Mouse (Mus musculus) heart, embryonic 15.5 days (tissue): ENCODE data around the gene Stat6. TPM values are rescaled to one million over a fixed set of nuclear protein-coding genes. Genes with fewer than 3 reads are reported as not detected.

ENCODE experiments used
- ATAC-seq: fragments of 200-750 bp; cut with Nextera tagmentation; replicated peaks from 2 replicates; pipeline ENCODE4 v1.8.0; 2017; ENCODE audit warnings: low read depth, moderate TSS enrichment; ENCODE audit not compliant: insufficient number of reproducible peaks, insufficient read depth, low FRiP score
- H3K27ac ChIP-seq: fragments of 300-500 bp; sonication (generic); 2 replicates; pipeline ENCODE4 v1.5.1; 2015; ENCODE audit warnings: mild to moderate bottlenecking, inconsistent platforms
- H3K27me3 ChIP-seq: fragments of 300-500 bp; sonication (generic); 2 replicates; pipeline ENCODE4 v1.6.1; 2015; ENCODE audit warnings: inconsistent platforms
- H3K36me3 ChIP-seq: fragments of 300-500 bp; sonication (generic); 2 replicates; pipeline ENCODE4 v1.6.1; 2015; ENCODE audit warnings: mild to moderate bottlenecking, inconsistent platforms
- H3K4me1 ChIP-seq: fragments of 300-500 bp; sonication (generic); replicated peaks from 2 replicates; pipeline ENCODE4 v1.6.1; 2015; ENCODE audit warnings: inconsistent platforms
- H3K4me2 ChIP-seq: fragments of 300-500 bp; sonication (generic); 2 replicates; pipeline ENCODE4 v1.6.1; 2015; ENCODE audit warnings: inconsistent platforms, mild to moderate bottlenecking, moderate library complexity
- H3K4me3 ChIP-seq: fragments of 300-500 bp; sonication (generic); 2 replicates; pipeline ENCODE4 v1.5.1; 2015; ENCODE audit warnings: mild to moderate bottlenecking, inconsistent platforms
- H3K9ac ChIP-seq: fragments of 300-500 bp; sonication (generic); 2 replicates; pipeline ENCODE4 v1.6.1; 2015; ENCODE audit warnings: mild to moderate bottlenecking, inconsistent platforms
- H3K9me3 ChIP-seq: fragments of 300-500 bp; sonication (generic); replicated peaks from 2 replicates; pipeline ENCODE4 v1.6.1; 2016; ENCODE audit warnings: inconsistent platforms
- WGBS: fragments of 180-500 bp; shearing (Covaris S2); methylation state at CpG from one replicate; pipeline ENCODE4 v1.1.7; 2015; ENCODE audit warnings: mixed read lengths; 5-methylcytosine and 5-hydroxymethylcytosine counted together
- polyA plus RNA-seq: library from polyadenylated mRNA; unstranded; fragments of >200 nt; fragmentation: Nextera tagmentation; extraction: Ambion mirVana; gene quantifications from 2 replicates; pipeline ENCODE4 v1.2.1, GENCODE M21; 2015

Stat6 gene
- polyA plus RNA-seq, 1 experiment from 2014 or later: 26.2 TPM

GRCm38 (mm10) chr10:127675859-127676398 lies 33.1 kb downstream of the Stat6 start:
- H3K9me3 ChIP-seq: no peaks in the 10 kb centered on the region
- peak overlapping the region; percentile 74 for H3K27ac ChIP-seq
- no peak for ATAC-seq
- WGBS: 45% methylated on average over 5 of the region's 5 CpGs
- H3K4me2 ChIP-seq: peak overlapping the region; percentile 87
- no peaks in the 10 kb centered on the region for H3K36me3 ChIP-seq
- H3K27me3 ChIP-seq: no peaks in the 10 kb centered on the region
- H3K9ac ChIP-seq: no peak overlapping the region
- peaks cover 20% of the 10 kb centered on the region for H3K4me1 ChIP-seq
- H3K4me3 ChIP-seq: peak overlapping the region; percentile 70

- ATAC-seq: peak; percentile 95
- Histone ChIP-seq H3K4me3 (peak overlapping the region; percentile 70), H3K9ac (peak overlapping the region; percentile 63), H3K27me3 (no peaks in the 10 kb centered on the region), H3K4me1 (peaks cover 20% of the 10 kb centered on the region), H3K9me3 (no peaks in the 10 kb centered on the region), H3K36me3 (no peaks in the 10 kb centered on the region), H3K4me2 (peak overlapping the region; percentile 87), H3K27ac (peak overlapping the region; percentile 74)
- WGBS: under 1% methylated on average over 71 of the region's 71 CpGs
Measured at GRCm38 (mm10) chr10:127676691-127677548, 34.1 kb downstream of the Stat6 start.

GRCm38 (mm10) chr10:127677591-127678336 lies 35.0 kb downstream of the Stat6 start:
- WGBS: 4% methylated on average over 14 of the region's 14 CpGs
- H3K4me3 ChIP-seq: peak overlapping the region; percentile 70
- H3K4me1 ChIP-seq: peaks cover 20% of the 10 kb centered on the region
- peak overlapping the region; percentile 62; the same call in 1 of the 2 replicates for H3K27ac ChIP-seq
- peak overlapping the region; percentile 63 for H3K9ac ChIP-seq
- no peaks in the 10 kb centered on the region for H3K36me3 ChIP-seq
- H3K27me3 ChIP-seq: no peaks in the 10 kb centered on the region
- H3K4me2 ChIP-seq: peak overlapping the region; percentile 87
- no peak for ATAC-seq
- no peaks in the 10 kb centered on the region for H3K9me3 ChIP-seq

- no peaks in the 10 kb centered on the region for H3K9me3 ChIP-seq
- no peaks in the 10 kb centered on the region for H3K27me3 ChIP-seq
- H3K4me2 ChIP-seq: no peak overlapping the region
- H3K36me3 ChIP-seq: no peaks in the 10 kb centered on the region
- H3K4me3 ChIP-seq: no peak overlapping the region
- WGBS: 84% methylated on average over 1 of the region's 1 CpGs
- H3K27ac ChIP-seq: no peak overlapping the region
- no peak overlapping the region for H3K9ac ChIP-seq
- no peak for ATAC-seq
- H3K4me1 ChIP-seq: peaks cover 20% of the 10 kb centered on the region
Measured at GRCm38 (mm10) chr10:127679208-127679607, 36.4 kb downstream of the Stat6 start.

- 81% methylated on average over 3 of the region's 3 CpGs for WGBS
- no peak overlapping the region for H3K9ac ChIP-seq
- ATAC-seq: no peak
- H3K36me3 ChIP-seq: no peaks in the 10 kb centered on the region
- H3K4me2 ChIP-seq: no peak overlapping the region
- no peaks in the 10 kb centered on the region for H3K27me3 ChIP-seq
- H3K27ac ChIP-seq: no peak overlapping the region
- H3K4me1 ChIP-seq: peaks cover 20% of the 10 kb centered on the region
- H3K9me3 ChIP-seq: no peaks in the 10 kb centered on the region
- H3K4me3 ChIP-seq: no peak overlapping the region
Measured at GRCm38 (mm10) chr10:127679881-127680280, 37.1 kb downstream of the Stat6 start.

DNA sequence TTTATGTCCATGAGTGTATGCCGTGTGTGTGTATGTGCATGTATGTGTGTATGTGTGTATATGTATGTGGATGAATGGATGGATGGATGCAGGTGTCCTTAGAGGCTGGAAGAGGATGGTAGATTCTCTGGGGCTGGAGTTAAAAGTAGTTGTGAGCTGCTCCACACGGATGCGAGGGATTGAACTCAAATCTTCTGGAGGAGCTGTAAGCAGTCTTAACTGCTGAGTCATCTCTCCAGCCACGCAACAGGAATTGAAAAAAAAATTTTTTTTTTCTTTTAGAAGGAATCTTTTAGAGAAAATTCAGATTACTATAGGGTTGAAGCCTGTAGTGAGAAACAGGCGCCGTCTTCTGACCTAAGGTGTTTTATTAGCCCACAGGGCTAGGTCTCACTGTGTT lies 40.1 kb downstream of the Stat6 start:
- Histone ChIP-seq H3K9me3 (no peaks in the 10 kb centered on the region), H3K4me1 (peaks cover 12% of the 10 kb centered on the region), H3K27ac (no peak overlapping the region), H3K9ac (no peak overlapping the region), H3K36me3 (no peaks in the 10 kb centered on the region), H3K4me2 (no peak overlapping the region), H3K27me3 (no peaks in the 10 kb centered on the region), H3K4me3 (no peak overlapping the region)
- no peak for ATAC-seq
- WGBS: 79% methylated on average over 6 of the region's 6 CpGs

DNA sequence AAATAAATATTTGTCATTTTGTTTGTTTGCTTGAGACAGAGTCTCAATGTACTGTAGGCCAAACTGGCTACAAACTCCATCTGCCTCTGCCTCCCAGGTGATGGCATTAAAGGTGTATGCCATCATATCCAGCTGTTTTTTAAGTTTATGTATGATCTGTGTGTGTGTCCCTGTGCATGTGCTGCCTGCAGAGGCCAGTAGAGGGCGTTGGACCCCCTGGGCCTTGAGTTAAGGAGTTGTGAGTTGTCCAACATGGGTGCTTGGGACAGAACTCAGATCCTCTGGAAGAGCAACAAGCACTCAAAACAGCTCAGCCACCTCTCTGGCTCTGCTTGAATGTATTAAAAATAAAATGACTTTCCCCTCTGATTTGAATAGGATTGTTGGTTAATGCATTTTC lies 48.3 kb downstream of the Stat6 start:
- Histone ChIP-seq H3K36me3 (peaks cover 29% of the 10 kb centered on the region; the same call in 1 of the 2 replicates), H3K4me3 (no peak overlapping the region), H3K4me1 (0 out of 2 replicates have a peak, but pooled peaks cover 3% of the 10 kb centered on the region), H3K9me3 (no peaks in the 10 kb centered on the region), H3K9ac (no peak overlapping the region), H3K27me3 (no peaks in the 10 kb centered on the region), H3K27ac (no peak overlapping the region), H3K4me2 (no peak overlapping the region)
- WGBS: 19% methylated on average over 1 of the region's 1 CpGs
- no peak for ATAC-seq

DNA sequence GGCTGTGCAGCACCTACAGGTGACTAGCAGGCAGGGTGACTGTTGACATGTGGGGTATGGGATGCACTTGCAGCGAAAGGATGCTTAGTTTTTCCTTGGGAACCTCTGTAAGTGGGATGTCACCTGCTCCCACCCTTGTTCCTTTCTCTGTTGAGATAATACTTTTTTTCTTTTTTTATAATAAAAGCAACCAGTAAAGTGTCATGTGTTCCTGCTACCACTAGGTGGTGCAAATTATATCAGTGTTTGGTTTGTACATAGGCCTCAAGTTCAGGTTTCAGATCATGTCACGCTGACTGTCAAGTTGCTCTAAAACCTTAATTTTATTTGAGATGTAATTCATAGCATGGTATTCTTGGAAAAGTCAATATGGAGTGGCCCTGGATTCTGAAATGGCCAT lies 51.9 kb downstream of the Stat6 start:
- Histone ChIP-seq H3K27me3 (no peaks in the 10 kb centered on the region), H3K9me3 (no peaks in the 10 kb centered on the region), H3K4me2 (no peak overlapping the region), H3K27ac (no peak overlapping the region), H3K36me3 (peaks cover 23% of the 10 kb centered on the region; the same call in 1 of the 2 replicates), H3K4me3 (no peak overlapping the region), H3K9ac (no peak overlapping the region), H3K4me1 (no peaks in the 10 kb centered on the region)
- no peak for ATAC-seq
- 42% methylated on average over 2 of the region's 2 CpGs for WGBS

DNA sequence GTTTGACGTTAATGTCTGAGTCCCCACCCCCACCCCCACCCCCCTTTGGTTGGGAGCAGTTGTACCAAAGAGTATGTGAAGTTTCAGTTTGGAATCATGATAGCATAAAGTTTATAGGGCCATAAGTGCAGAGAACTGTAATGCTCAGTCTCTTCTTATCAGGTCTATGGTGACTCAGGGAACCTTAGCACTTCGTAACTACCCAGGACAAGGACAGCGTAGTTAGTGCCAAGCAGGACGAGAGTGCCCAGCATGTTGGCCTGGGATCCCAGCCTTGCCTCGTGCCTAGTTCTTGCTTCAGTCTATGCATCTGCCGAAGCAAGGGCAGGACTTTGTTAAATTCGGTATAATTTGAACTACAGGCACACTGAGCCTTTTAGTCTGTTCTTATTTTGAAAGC lies 53.0 kb downstream of the Stat6 start:
- no peak overlapping the region for H3K4me3 ChIP-seq
- H3K36me3 ChIP-seq: peaks cover 17% of the 10 kb centered on the region; the same call in 1 of the 2 replicates
- 88% methylated on average over 7 of the region's 7 CpGs for WGBS
- H3K27me3 ChIP-seq: no peaks in the 10 kb centered on the region
- no peak for ATAC-seq
- H3K9ac ChIP-seq: no peak overlapping the region
- H3K4me1 ChIP-seq: no peaks in the 10 kb centered on the region
- H3K9me3 ChIP-seq: no peaks in the 10 kb centered on the region
- no peak overlapping the region for H3K27ac ChIP-seq
- H3K4me2 ChIP-seq: no peak overlapping the region

- Histone ChIP-seq H3K9me3 (no peaks in the 10 kb centered on the region), H3K4me2 (no peak overlapping the region), H3K27me3 (no peaks in the 10 kb centered on the region), H3K36me3 (peaks cover 7% of the 10 kb centered on the region; the same call in 1 of the 2 replicates), H3K9ac (no peak overlapping the region), H3K4me3 (no peak overlapping the region), H3K27ac (no peak overlapping the region), H3K4me1 (no peaks in the 10 kb centered on the region)
- 90% methylated on average over 7 of the region's 7 CpGs for WGBS
- ATAC-seq: no peak
Measured at GRCm38 (mm10) chr10:127698966-127699365, 56.2 kb downstream of the Stat6 start.

GRCm38 (mm10) chr10:127703299-127703698 lies 60.5 kb downstream of the Stat6 start:
- H3K4me2 ChIP-seq: no peak overlapping the region
- WGBS: 28% methylated on average over 4 of the region's 4 CpGs
- no peak for ATAC-seq
- no peak overlapping the region for H3K4me3 ChIP-seq
- H3K9ac ChIP-seq: no peak overlapping the region
- no peaks in the 10 kb centered on the region for H3K27me3 ChIP-seq
- H3K27ac ChIP-seq: no peak overlapping the region
- H3K9me3 ChIP-seq: no peaks in the 10 kb centered on the region
- H3K4me1 ChIP-seq: peaks cover 12% of the 10 kb centered on the region
- H3K36me3 ChIP-seq: no peaks in the 10 kb centered on the region; the same call in 1 of the 2 replicates
